ENCODE assay signal across 8 mouse cellular contexts in genomic region chr1:186721846-186722245, GRCm38 (mm10). TPM values are rescaled to one million over a fixed set of nuclear protein-coding genes. Genes with fewer than 3 reads are reported as not detected.
DNase-seq lines count a peak whose midpoint lies in the region; ATAC-seq and TF ChIP-seq lines count a peak whose summit lies in the region.

No protein-coding gene starts in this region.

- DNase-seq in ES-E14 (ENCODE audit: low read depth, low spot score), result peak; percentile 79
- DNase-seq in cerebellum, adult 11-12 months, result peak; percentile 58
- DNase-seq in heart, postnatal 4 days, result peak; percentile 90
- DNase-seq in layer of hippocampus, adult 8-10 months (ENCODE audit: low spot score in 2 of 2), result peak; percentile 68 to 86
- DNase-seq in lung, embryonic 14.5 days, result peak; percentile 95
- peak; percentile 58 for DNase-seq in testis, postnatal 14 days (ENCODE audit: low spot score)

- peak; percentile 100 for TF ChIP-seq CTCF in lung, embryonic 14.5 days (IDR thresholded peaks at IDR 0.05; ENCODE audit: low read depth)
- TF ChIP-seq CTCF in olfactory bulb, adult 2 months (IDR thresholded peaks at IDR 0.05; ENCODE audit: insufficient read depth, low read depth, low read length), result peak; percentile 80

- WGBS in forebrain, embryonic 15.5 days, result 37% methylated on average over 12 of the region's 12 CpGs
- WGBS in lung, embryonic 14.5 days, result 27% methylated on average over 12 of the region's 12 CpGs
- 31% methylated on average over 12 of the region's 12 CpGs for WGBS in olfactory bulb, adult 2 months

- no peak overlapping the region for H3K4me3 ChIP-seq in ES-E14 (ENCODE audit: insufficient read depth in 1 of 2, low read depth in 1 of 2, low read length in 2 of 2, poor library complexity in 1 of 2, severe bottlenecking in 1 of 2)
- H3K4me3 ChIP-seq in forebrain, embryonic 15.5 days, result no peak overlapping the region
- no peak overlapping the region for H3K4me3 ChIP-seq in lung, embryonic 14.5 days (ENCODE audit: low read depth, low read length)
- H3K4me3 ChIP-seq in olfactory bulb, adult 2 months (ENCODE audit: insufficient read depth, low read depth, low read length), result no peak overlapping the region

- peak; percentile 81 for ATAC-seq in forebrain, embryonic 15.5 days (replicated peaks)
- ATAC-seq in lung, embryonic 14.5 days (ENCODE audit: insufficient read depth), result peak; percentile 63

- H3K27me3 ChIP-seq in forebrain, embryonic 15.5 days, result no peaks in the 10 kb centered on the region
- H3K27me3 ChIP-seq in lung, embryonic 14.5 days (ENCODE audit: insufficient read depth, low read length), result no peaks in the 10 kb centered on the region

- no peak overlapping the region for H3K9ac ChIP-seq in ES-E14 (ENCODE audit: insufficient read depth, low read depth, low read length, poor library complexity, severe bottlenecking)
- H3K9ac ChIP-seq in forebrain, embryonic 15.5 days (replicated peaks), result no peak overlapping the region
- no peak overlapping the region for H3K9ac ChIP-seq in lung, embryonic 14.5 days

- peaks cover 16% of the 10 kb centered on the region for H3K36me3 ChIP-seq in ES-E14 (ENCODE audit: control insufficient read depth, insufficient read depth, low read length, poor library complexity, severe bottlenecking)
- peaks cover 14% of the 10 kb centered on the region; the same call in 1 of the 2 replicates for H3K36me3 ChIP-seq in forebrain, embryonic 15.5 days
- peaks cover 33% of the 10 kb centered on the region for H3K36me3 ChIP-seq in lung, embryonic 14.5 days (ENCODE audit: insufficient read depth)

- H3K9me3 ChIP-seq in ES-E14 (ENCODE audit: control insufficient read depth, insufficient read depth, low read depth, low read length), result no peaks in the 10 kb centered on the region
- H3K9me3 ChIP-seq in forebrain, embryonic 15.5 days, result no peaks in the 10 kb centered on the region
- no peaks in the 10 kb centered on the region for H3K9me3 ChIP-seq in lung, embryonic 14.5 days (ENCODE audit: low read depth, low read length)

- in situ Hi-C loops in ES-E14 (cut with MboI; ENCODE audit: low sequenced_read_pairs in 2 of 2, unreplicated experiment in 2 of 2), result loop anchor here (25.0 kb wide), 3 partner anchors 260 to 1185 kb away; no protein-coding TSS in a partner anchor

- no peak for TF ChIP-seq POLR2A in olfactory bulb, adult 2 months (IDR thresholded peaks at IDR 0.05; ENCODE audit: insufficient read depth, low read depth, low read length)

- no peaks in the 10 kb centered on the region for H3K4me1 ChIP-seq in ES-E14 (ENCODE audit: control insufficient read depth in 2 of 2, insufficient read depth in 2 of 2, low read length in 2 of 2, poor library complexity in 1 of 2)
- 0 out of 2 replicates have a peak, but pooled peaks cover 2% of the 10 kb centered on the region for H3K4me1 ChIP-seq in forebrain, embryonic 15.5 days
- 0 out of 2 replicates have a peak, but pooled peaks cover 3% of the 10 kb centered on the region for H3K4me1 ChIP-seq in lung, embryonic 14.5 days (ENCODE audit: insufficient read depth)
- H3K4me1 ChIP-seq in olfactory bulb, adult 2 months (ENCODE audit: control insufficient read depth, insufficient read depth, low read length), result no peaks in the 10 kb centered on the region

- no peak overlapping the region for H3K27ac ChIP-seq in ES-E14 (ENCODE audit: insufficient read depth, low read depth, low read length, poor library complexity, severe bottlenecking)
- H3K27ac ChIP-seq in forebrain, embryonic 15.5 days (replicated peaks), result no peak overlapping the region
- no peak overlapping the region for H3K27ac ChIP-seq in lung, embryonic 14.5 days (ENCODE audit: low read depth)
- no peak overlapping the region for H3K27ac ChIP-seq in olfactory bulb, adult 2 months (ENCODE audit: insufficient read depth, low read depth, low read length)

- H3K4me2 ChIP-seq in forebrain, embryonic 15.5 days (replicated peaks), result no peak overlapping the region
- no peak overlapping the region for H3K4me2 ChIP-seq in lung, embryonic 14.5 days

TF ChIP-seq in ES-E14, 5 proteins besides CTCF, POLR2A, EP300 and RAD21:
- TF ChIP-seq CHD2 (IDR thresholded peaks at IDR 0.05; ENCODE audit: low read depth, low read length), result no peak
- TF ChIP-seq MAFK (IDR thresholded peaks at IDR 0.05; ENCODE audit: insufficient read depth, low read depth, low read length), result no peak
- peak; percentile 85 for TF ChIP-seq ZC3H11A (IDR thresholded peaks at IDR 0.05; ENCODE audit: borderline replicate concordance, low read depth, low read length)
- TF ChIP-seq HCFC1 (IDR thresholded peaks at IDR 0.05; ENCODE audit: borderline replicate concordance, insufficient read depth, low read length), result no peak
- no peak for TF ChIP-seq ZNF384 (IDR thresholded peaks at IDR 0.05; ENCODE audit: low read depth, low read length)
TF ChIP-seq in ES-E14: peak in this region for 1.

RNA-seq across cellular contexts. Expression of gene Tgfb2, which starts 16.1 kb away (rescaled TPM):
- 5.9 and 10.4 TPM in 2 replicates for total RNA-seq in ES-E14 (2012; rRNA removed)
- 17.7 and 19.6 TPM in 2 replicates for polyA plus RNA-seq in forebrain, embryonic 15.5 days (2015; fragmentation: Nextera tagmentation; extraction: Ambion mirVana)
- 10 to 100 TPM; 28.7 to 31.6 TPM for total RNA-seq in heart, postnatal 4 days (2021)
- 10 to 100 TPM; 23.8 to 32.4 (median 26.5) TPM for total RNA-seq in layer of hippocampus, adult 8-10 months (2022)
- polyA plus RNA-seq in lung, embryonic 14.5 days (2014; fragmentation: Nextera tagmentation; extraction: Ambion mirVana), result 83.9 and 86.5 TPM in 2 replicates
- not detected in 2 replicates for polyA plus RNA-seq in olfactory bulb, adult 2 months (2012; ENCODE audit: insufficient read depth, insufficient read length, low replicate concordance, missing spikeins)

RNA-seq across cellular contexts. Expression of gene Rrp15, which starts 27.3 kb away (rescaled TPM):
- 67.3 and 93.6 TPM in 2 replicates for total RNA-seq in ES-E14 (2012; rRNA removed)
- polyA plus RNA-seq in forebrain, embryonic 15.5 days (2015; fragmentation: Nextera tagmentation; extraction: Ambion mirVana), result 36.1 and 36.5 TPM in 2 replicates
- 10 to 100 TPM; 16.0 to 16.7 TPM for total RNA-seq in heart, postnatal 4 days (2021)
- total RNA-seq in layer of hippocampus, adult 8-10 months (2022), result 10 to 100 TPM; 11.0 to 20.0 (median 15.5) TPM
- 79.0 and 79.7 TPM in 2 replicates for polyA plus RNA-seq in lung, embryonic 14.5 days (2014; fragmentation: Nextera tagmentation; extraction: Ambion mirVana)
- polyA plus RNA-seq in olfactory bulb, adult 2 months (2012; ENCODE audit: insufficient read depth, insufficient read length, low replicate concordance, missing spikeins), result not detected in 2 replicates
